Mouse (Mus musculus) small intestine, adult 2 months (tissue): ENCODE measurements around the gene Slc25a38.

Experiments
- CTCF ChIP-seq: fragments of 200-500 bp; IDR thresholded peaks from 2 replicates; pipeline ENCODE4 v1.5.1; 2012; ENCODE audit warnings: low read depth, mild to moderate bottlenecking, control low read depth, inconsistent platforms, low read length, moderate library complexity, mixed read lengths; ENCODE audit not compliant: insufficient replicate concordance, insufficient read length; ENCODE audit errors: extremely low read depth
- POLR2A ChIP-seq: fragments of 200-500 bp; IDR thresholded peaks from 2 replicates; pipeline ENCODE4 v1.6.1; 2012; ENCODE audit warnings: low read depth, mild to moderate bottlenecking, control low read depth, inconsistent platforms, low read length, moderate library complexity

DNA sequence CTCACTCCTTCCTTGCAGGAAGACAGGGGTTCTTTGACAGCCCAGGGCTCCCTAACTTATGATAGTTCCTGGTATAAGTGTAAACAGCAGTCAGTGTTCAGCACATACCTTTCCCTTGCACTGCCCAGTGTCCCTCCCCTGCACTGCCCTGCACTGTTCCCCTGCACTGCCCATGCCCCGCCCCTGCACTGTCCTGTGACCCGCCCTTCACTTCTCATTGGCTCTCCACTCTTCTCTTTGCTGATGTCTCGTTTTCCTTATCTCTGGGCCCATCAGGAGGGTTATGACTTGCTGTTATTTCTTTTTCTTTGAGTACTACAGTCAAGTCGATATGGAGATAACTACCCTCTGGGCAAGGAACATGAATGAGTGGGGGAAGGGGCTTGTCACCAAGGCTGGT lies 47.9 kb downstream of the Slc25a38 start:
- no peak for TF ChIP-seq POLR2A
- TF ChIP-seq CTCF: no peak
